Mouse (Mus musculus): ENCODE measurements around the gene Eif3c. TPM values are rescaled to one million over a fixed set of nuclear protein-coding genes. Genes with fewer than 3 reads are reported as not detected.

Eif3c gene
- 100 to 1,000 TPM in 1 of 2 experiments, 10 to 100 TPM in 1; 71.1 to 121 TPM for polyA plus RNA-seq (2012; fragmentation: generic; extraction: Trizol)

DNA sequence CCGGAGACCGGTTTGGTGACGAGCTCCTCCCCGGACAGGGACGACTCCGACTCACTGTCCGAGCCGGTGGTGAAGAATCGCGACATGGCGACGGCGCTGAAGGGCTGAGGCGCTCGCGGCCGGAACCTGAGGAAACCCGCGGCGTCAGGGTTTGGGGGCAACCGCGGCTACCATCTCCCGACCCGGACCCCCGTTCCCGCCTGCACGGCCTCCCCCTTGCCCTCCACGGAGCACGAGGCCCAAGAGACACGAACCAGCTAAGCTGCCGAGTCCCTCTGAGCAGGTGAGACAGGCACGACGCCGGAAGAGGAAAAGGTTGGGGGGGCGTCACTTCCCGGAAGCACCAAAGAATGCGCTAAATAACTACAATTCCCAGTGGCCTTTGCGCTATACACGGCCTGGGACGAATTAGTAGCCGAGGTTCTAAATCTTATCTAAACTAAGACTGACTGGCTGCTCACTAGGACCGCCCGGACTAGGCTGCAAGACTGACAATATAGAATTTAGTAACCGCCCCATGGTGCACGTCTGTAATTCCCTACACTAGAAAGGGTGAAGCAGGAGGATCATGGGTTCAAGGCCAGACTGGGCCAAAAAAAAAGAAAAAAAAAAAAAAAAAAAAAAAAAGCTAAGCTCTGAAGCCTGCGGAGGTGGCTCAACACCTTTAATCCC lies at the start of gene Eif3c:
Gene Eif3c (minus strand): TSS at position 318 of the 672 bp plus-strand sequence.

DNA sequence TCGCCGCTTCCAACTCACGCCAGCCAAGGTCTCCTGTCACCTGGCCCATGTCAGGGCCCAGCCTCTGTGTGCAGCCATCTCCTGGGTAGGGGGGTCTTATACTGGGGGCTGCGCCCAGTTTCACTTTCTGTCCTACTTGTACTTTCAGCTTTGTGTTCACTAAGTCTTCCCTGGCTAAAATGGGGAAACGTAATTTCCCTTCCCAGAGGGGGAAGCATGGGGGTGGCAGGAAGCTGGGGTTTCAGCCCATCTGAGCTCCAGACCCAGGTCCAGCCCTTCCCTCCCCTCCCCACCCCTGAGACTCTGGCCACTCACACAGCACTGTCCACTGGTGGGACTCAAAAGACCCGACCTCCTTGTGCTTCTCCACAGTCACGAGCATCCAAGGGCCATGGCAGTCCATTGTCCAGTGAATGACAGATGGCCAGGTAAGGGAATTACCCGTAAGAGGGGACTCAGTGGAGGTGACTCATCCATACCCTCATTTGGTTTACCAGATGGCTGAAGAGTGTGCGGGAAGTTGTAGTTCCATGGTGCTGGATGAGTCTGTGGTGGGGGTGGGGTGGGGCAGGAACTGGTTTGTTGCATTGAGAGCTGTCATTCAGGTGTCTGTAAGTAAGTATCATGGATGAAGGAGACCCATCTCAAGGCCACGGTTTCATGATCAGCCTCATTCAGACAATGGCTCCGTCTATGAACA lies 28.8 kb upstream of the Eif3c start, which contains the start of gene Il27:
Gene Il27 (minus strand): TSS at position 80 of the 700 bp plus-strand sequence.

DNA sequence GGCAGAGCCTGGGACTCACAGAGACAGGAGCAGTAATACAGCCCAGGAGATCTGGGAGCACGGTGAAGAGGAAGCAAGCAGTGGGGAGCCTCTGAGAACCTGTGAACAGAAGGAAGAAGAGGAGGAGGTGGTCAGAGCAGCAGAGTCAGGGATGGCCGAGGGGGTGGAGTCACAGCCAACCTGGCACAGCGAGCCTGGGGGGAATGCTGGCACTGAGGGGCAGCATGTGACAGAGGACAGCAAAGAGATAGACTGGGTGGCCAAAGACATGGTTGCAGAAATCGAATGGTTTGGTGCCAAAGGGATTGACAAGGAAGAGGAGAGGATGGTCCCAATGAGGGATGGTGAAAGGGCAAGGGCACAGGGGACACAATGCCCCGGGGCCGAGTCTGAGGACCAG lies 19.5 kb upstream of the Eif3c start, which contains the start of gene Cln3:
Gene Cln3 (minus strand): TSS at position 101 of the 400 bp plus-strand sequence.

GRCm38 (mm10) chr7:126584506-126584977 lies 18.3 kb upstream of the Eif3c start, which contains the start of gene Apobr:
Gene Apobr (plus strand): TSS chr7:126584942.

DNA sequence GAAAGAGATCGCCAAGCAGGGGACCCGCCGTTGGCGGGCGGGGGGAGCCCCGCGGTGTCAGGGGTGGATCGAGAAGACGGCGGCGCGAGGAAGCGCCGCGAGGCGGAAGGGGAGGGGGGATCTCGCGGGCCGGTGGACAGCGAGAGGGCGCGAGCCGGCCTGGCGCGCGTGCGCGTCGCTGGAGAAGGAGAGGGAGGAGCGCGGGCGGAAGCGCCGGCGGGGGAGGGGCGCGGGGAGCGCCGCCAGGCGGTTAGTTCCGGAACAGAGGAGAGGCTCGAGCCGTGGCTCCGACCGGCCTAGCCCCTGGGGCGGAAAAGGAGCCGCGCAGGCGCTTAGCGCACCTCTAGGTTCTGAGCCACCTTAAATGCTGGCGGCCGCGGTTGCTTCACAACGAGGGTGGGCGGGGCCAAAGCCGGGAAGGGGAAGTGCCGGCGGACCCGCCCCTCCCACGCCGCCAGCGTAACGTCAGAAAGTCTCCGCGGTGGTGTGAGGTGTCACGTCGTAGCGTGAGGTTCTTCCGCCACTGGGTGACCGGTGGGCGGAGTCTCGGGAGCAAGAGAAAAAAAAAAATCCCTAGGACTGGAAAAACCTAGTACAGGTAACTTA lies 62.8 kb downstream of the Eif3c start, which contains the start of gene Atxn2l:
Gene Atxn2l (minus strand): TSS at position 165 of the 606 bp plus-strand sequence.

Other genes starting within 250 kb of the Eif3c start
- gene Lat, start 196.8 kb downstream of the Eif3c start, polyA plus RNA-seq (2012; fragmentation: generic; extraction: Trizol): under 1 TPM; 0.06 to 0.24 TPM
- 10 to 100 TPM; 29.3 to 68.5 TPM for gene Spns1, start 189.0 kb downstream of the Eif3c start, polyA plus RNA-seq (2012; fragmentation: generic; extraction: Trizol)
- 1 to 10 TPM in 1 of 2 experiments, under 1 TPM in 1; 0.76 to 2.2 TPM for gene Nfatc2ip, start 169.7 kb downstream of the Eif3c start, polyA plus RNA-seq (2012; fragmentation: generic; extraction: Trizol)
- gene Cd19, start 151.5 kb downstream of the Eif3c start, polyA plus RNA-seq (2012; fragmentation: generic; extraction: Trizol): not detected
- gene Rabep2, start 137.7 kb downstream of the Eif3c start, polyA plus RNA-seq (2012; fragmentation: generic; extraction: Trizol): 10 to 100 TPM; 11.8 to 23.9 TPM
- under 1 TPM; 0.06 to 0.48 TPM for gene Atp2a1, start 103.3 kb downstream of the Eif3c start, polyA plus RNA-seq (2012; fragmentation: generic; extraction: Trizol)
- 10 to 100 TPM; 10.5 to 37.6 TPM for gene Sh2b1, start 91.0 kb downstream of the Eif3c start, polyA plus RNA-seq (2012; fragmentation: generic; extraction: Trizol)
- gene Tufm, start 79.0 kb downstream of the Eif3c start, polyA plus RNA-seq (2012; fragmentation: generic; extraction: Trizol): 100 to 1,000 TPM; 113 to 212 TPM
- gene Atxn2l, start 63.0 kb downstream of the Eif3c start, polyA plus RNA-seq (2012; fragmentation: generic; extraction: Trizol): 10 to 100 TPM; 26.2 to 51.5 TPM
- gene Apobr, start 18.5 kb upstream of the Eif3c start, polyA plus RNA-seq (2012; fragmentation: generic; extraction: Trizol): under 1 TPM; 0.28 to 0.60 TPM
- under 1 TPM; 0.26 to 0.27 TPM for gene Cln3, start 19.4 kb upstream of the Eif3c start, polyA plus RNA-seq (2012; fragmentation: generic; extraction: Trizol)
- gene Il27, start 28.5 kb upstream of the Eif3c start, polyA plus RNA-seq (2012; fragmentation: generic; extraction: Trizol): not detected
- 100 to 1,000 TPM in 1 of 2 experiments, 10 to 100 TPM in 1; 12.1 to 109 TPM for gene Nupr1, start 64.5 kb upstream of the Eif3c start, polyA plus RNA-seq (2012; fragmentation: generic; extraction: Trizol)
- gene Sgf29, start 82.9 kb upstream of the Eif3c start, polyA plus RNA-seq (2012; fragmentation: generic; extraction: Trizol): 10 to 100 TPM; 24.3 to 64.3 TPM
- gene Sult1a1, start 110.0 kb upstream of the Eif3c start, polyA plus RNA-seq (2012; fragmentation: generic; extraction: Trizol): 10 to 100 TPM in 1 of 2 experiments, under 1 TPM in 1; 0.02 to 11.3 TPM
- gene Bola2, start 129.0 kb upstream of the Eif3c start, polyA plus RNA-seq (2012; fragmentation: generic; extraction: Trizol): 100 to 1,000 TPM in 1 of 2 experiments, 10 to 100 TPM in 1; 72.6 to 201 TPM
- gene Slx1b, start 129.4 kb upstream of the Eif3c start, polyA plus RNA-seq (2012; fragmentation: generic; extraction: Trizol): 1 to 10 TPM; 5.3 to 7.8 TPM
- gene Coro1a, start 141.4 kb upstream of the Eif3c start, polyA plus RNA-seq (2012; fragmentation: generic; extraction: Trizol): 1 to 10 TPM; 4.1 to 4.4 TPM
- 100 to 1,000 TPM; 144 to 277 TPM for gene Mapk3, start 193.2 kb upstream of the Eif3c start, polyA plus RNA-seq (2012; fragmentation: generic; extraction: Trizol)
- gene Gdpd3, start 199.9 kb upstream of the Eif3c start, polyA plus RNA-seq (2012; fragmentation: generic; extraction: Trizol): 1 to 10 TPM in 1 of 2 experiments, under 1 TPM in 1; 0.20 to 4.2 TPM
- 100 to 1,000 TPM in 1 of 2 experiments, 10 to 100 TPM in 1; 18.7 to 138 TPM for gene Ypel3, start 210.5 kb upstream of the Eif3c start, polyA plus RNA-seq (2012; fragmentation: generic; extraction: Trizol)
- under 1 TPM; 0.01 to 0.58 TPM for gene Tbx6, start 215.1 kb upstream of the Eif3c start, polyA plus RNA-seq (2012; fragmentation: generic; extraction: Trizol)
- gene Ppp4c, start 226.1 kb upstream of the Eif3c start, polyA plus RNA-seq (2012; fragmentation: generic; extraction: Trizol): 100 to 1,000 TPM; 126 TPM
- gene Fam57b, start 231.3 kb upstream of the Eif3c start, polyA plus RNA-seq (2012; fragmentation: generic; extraction: Trizol): under 1 TPM; 0.08 TPM

Measured in C3H10T1/2 (cell line).